Mouse (Mus musculus): ENCODE measurements around the gene C1qtnf7. TPM values are rescaled to one million over a fixed set of nuclear protein-coding genes. Genes with fewer than 3 reads are reported as not detected.

The C1qtnf7 gene
- 1 to 10 TPM in 1 of 2 experiments, under 1 TPM in 1; 0.87 to 1.3 TPM for total RNA-seq (2021)

DNA sequence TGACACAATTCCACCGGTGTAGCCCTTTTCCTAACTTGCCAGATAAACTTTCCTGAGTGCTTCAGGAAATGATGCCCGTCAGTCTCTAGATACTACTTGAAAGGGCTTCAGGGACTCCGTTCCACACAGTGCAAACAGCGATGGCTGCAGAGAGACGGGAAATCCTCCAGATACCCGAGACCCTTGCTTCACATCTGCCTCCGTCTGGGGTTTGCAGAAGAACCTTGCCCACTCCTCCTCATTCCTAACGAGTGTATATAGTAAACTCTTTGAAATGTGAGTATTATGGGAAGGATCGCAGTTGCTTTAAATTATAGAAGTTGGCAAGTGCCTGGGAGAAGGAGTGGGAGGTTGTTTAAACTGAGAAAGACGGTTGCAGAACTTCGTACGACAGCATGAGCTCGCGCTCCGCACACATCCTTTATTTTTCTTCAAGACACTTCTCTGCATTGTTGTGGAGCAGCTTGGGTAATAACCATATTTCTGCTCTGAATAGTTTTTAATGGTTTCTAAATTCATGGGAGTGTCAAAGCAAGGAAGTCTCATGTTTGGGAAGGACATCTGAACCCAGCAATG, at the start of gene C1qtnf7:
TSS of gene C1qtnf7 (plus strand) at position 138 of the 576 bp plus-strand sequence.
- no peak for DNase-seq

DNA sequence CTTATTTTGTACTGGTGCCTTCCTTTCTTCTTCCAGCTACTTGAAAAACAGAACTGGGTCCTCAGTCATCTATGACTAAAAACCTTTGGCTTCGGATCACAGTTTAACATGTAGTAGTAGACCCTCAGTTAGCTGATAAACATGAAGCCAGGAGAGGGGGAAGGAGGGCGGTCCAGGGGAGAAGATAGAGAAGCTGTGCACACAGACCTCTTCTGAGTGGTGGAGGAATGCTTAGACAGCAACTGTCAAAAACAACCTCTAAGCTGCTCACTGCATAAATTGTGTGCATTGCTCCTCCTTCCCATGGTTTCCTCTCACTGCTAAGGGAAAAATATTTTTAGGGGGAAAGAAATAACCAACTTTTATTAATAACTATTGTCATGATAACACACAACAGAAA, 48.6 kb upstream of the C1qtnf7 start:
- DNase-seq, result no peak

DNA sequence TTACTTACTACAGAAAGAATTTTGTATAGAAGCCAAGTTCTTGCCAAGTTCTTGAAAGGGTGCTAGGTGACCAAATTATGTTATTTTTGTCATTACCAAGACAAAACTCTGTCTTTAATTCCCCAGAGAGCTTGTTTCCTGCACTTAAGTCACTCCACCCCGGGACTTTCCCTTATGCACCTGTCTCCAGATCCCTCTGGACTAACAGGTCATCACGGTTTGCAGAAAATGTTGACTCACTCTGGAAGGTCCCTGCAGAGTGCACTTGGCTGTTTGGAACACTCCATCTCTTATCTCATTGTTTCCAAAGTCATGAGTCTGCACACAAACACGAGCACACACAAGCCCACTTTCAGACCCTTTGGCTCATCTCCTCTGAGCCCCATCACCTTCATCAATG, 48.1 kb upstream of the C1qtnf7 start:
- no peak for DNase-seq

DNA sequence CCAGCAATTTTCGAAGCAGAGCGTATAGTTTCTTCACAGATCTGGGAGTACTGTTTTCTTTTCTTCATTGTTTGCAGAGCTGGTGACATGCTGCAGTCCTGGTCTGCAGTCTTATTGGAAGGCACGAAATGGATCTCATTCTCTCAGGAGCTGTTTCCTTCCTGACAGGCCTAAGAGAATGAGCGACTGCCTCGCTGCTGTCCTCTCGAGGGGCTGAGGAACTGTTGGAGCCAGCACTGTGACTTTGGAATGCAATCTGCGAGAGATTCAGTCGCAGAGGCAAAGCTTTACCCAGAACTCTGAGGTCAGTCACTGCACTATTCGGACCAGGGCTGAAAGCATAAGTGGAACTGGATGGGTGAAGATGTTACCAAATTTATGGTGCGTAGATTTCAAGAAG, 46.4 kb upstream of the C1qtnf7 start:
- DNase-seq, result no peak

DNA sequence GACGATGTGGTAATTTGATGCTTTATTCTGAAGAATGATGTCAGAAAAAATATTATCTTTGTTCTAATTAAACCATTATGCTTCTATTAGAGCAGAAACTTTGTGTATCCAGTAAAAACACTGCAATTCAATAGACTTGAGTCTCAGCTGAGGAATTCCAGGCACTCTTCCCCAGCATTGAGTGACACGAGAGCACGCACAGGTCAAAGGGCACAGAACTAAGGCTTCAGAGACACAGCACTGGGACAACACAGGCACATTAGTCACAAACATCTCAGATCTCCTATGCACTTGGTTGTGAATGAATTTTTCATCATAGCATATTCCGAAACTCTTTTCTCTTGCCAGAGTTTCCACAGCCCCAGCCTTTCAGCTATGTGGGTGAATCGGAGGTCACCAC, 37.4 kb upstream of the C1qtnf7 start:
- no peak for DNase-seq

DNA sequence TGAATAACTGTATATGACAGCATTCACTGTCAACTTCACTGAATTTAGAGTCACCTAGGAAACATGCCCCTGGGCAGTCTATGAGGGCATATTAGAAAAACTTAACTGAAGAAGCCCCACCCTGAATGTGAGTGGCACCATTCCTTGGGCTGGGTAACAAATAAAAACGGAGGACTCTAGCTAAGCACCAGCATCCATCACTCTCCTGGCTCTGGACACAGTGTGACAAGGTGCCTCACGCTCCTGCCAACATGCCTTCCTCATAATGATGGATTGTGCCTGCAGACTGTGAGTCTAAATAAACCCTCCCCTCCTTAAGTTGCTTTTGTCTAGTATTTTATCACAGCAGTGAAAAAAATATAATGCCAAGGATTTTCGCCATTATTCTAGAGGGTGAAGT, 35.3 kb upstream of the C1qtnf7 start:
- DNase-seq, result no peak

DNA sequence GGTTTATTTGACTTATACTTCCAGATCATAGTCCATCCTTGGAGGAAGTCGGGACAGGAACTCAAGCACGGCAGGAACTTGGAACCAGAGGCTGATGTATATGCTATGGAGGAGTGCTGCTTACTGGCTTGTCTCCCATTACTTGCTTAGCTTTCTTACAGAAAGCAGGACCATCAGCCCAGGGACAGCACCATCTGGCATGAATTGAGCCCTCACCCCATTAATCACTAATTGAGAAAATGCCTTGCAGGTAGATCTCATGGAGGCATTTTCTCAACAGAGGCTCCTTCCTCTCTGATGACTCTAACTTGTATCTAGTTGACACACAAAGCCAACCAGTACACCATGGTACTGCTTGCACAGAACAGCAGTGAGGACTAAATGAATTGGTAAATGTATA, 34.6 kb upstream of the C1qtnf7 start:
- DNase-seq, result no peak

DNA sequence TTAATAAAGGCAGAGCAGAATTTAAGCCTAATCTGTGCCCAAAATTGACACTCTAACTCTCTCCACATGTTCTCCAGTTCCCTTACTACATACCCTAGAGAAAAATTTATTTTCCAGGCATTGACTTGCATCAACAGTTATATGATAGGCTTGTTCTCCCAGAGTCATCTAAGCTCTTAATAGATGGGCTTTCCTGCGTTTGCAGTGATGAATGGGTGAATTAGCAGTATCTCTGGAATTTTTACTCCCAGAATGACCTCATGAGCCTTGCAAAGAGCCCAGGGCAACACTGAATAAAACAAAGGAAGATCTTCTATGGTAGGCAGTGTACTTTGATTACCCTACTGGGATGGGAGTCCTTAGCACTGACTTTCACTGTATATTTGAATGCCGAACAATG, 33.5 kb upstream of the C1qtnf7 start:
- DNase-seq, result no peak

DNA sequence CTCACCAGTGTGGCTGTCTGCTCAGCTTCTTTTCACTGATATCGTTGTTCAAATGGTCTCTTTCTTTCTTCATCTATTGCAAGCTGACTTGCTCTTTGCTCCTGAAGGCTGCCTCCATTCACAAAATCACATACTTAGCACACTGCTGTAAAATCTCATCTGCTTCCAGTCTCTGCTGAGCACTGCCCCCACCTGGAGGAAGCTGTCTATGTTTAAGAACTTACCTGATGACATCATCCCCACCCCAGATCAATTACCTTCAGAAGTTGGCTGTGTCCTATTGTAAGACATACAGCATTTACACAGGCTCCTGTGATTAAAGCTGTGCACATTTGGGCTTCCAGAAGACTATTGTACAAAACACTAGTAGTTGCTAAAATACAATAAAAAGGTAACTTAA, 13.5 kb upstream of the C1qtnf7 start:
- no peak for DNase-seq

DNA sequence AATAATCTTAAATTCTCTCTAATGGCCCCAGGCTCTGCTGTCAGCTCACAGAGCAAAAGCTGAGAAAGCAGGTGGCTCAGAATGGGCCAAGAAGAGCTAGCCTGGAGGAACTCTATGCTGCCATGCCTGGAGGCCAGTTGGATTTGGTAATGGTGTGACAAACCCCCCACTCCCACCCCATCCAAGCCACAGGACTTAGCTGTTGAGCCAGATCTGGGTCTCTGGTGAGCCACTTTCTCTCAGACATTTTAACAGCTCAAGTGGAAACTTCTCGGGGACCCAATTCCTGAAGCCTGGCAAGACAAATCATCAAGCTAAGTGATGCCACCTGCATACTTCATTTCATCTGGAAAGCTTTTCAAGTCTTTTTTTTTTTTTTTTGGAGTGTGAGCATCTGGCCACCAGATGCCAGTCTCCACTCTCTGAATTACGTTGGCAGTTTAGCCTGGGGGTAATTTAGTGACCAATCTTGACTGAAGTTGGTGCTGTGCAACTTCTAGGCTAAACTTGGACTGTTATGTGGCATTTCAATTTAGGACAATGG, 11.0 kb upstream of the C1qtnf7 start:
- no peak for DNase-seq

DNA sequence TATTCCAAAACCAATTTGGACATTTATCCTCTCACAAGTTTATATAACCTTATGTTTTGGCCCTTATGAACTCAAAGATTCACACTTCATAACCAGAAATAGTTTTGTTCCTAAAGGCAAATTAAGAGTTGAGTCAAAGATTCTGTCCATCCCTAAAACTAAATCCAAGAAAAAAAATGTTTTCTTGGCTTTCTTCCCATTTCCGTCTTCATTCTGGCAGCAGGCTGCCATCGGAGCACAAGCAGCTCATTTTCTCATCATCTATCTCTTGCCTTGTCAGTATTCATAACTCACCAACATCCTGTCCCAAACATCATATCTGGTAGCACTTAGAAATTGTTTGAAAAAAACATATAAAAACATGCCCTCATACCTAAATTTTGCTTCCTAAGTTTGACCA, 6.9 kb upstream of the C1qtnf7 start:
- no peak for DNase-seq

DNA sequence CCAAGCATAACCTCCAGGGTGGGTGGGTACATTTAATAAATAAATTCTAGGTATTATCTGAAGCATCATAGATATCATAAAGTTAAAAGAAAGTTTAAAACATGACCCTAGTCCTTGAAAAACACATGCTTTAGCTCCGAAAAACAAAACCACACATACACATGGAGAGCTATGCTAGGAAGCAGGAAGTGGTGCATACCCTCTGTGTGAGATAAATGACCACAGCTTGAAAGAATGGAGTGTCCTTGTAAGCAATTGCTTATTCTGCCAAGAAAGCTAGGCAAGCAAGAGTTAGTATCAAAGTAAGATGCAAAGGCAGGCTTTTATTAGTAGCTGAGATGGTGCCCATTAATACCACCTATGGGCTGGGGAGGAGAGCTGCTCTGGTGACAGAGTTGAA, 6.4 kb upstream of the C1qtnf7 start:
- no peak for DNase-seq

DNA sequence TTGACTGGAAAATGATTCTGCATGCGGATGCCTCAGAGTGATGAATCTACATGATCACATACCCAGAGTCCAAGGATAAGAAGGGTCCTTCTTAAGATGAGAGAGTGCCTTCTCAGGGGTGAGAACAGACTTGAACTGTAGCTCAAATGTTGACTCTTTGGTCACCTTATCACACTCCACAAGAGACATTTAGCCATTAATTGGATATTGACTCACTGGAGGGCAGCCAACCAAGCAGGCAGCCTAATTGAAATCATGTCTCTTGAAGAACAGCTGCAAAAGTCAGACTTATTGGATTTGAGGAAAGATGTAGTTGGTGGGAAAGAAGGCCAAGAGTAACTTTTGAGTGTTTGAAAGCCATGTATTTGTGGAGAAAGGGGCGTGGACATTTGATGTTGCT, 4.2 kb upstream of the C1qtnf7 start:
- no peak for DNase-seq

DNA sequence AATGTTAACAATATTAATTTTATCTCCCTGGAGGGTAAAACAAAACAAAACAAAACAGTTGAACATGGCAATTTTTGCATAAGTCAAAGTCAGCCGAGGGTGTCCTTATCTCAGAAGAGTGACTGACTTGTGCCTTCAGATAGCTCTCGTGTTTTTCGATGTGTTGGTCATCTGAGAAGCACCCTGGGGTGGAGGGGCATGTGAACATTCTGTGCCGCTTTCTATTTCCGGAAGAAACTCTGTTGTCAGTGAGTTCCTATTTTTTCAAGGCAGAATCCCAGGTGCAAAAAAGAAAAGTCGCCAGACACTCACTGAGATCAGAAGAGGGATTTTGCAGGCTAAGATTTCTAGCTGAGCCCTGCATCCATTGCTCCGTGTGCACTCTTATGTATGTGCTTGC, 1.2 kb downstream of the C1qtnf7 start:
- no peak for DNase-seq

DNA sequence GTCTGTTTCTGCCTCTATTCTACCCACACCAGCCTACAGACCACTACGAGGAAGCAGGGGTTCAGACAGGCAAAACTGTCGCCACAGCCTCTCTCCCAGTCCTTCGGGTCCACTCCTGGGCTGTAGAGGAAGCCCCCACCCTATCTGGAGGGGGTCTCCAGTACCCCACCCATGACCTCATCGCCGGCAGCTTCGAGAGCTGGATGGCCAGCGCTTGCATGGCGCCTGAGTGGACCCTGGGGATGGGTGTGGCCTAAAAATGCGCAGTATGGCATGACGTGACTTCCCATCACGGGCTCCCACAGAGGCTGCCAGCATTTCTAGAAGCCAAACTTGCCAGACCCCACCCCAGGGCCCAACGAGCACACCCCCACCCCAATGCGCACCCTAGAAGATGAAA, 2.0 kb downstream of the C1qtnf7 start:
- DNase-seq, result no peak

DNA sequence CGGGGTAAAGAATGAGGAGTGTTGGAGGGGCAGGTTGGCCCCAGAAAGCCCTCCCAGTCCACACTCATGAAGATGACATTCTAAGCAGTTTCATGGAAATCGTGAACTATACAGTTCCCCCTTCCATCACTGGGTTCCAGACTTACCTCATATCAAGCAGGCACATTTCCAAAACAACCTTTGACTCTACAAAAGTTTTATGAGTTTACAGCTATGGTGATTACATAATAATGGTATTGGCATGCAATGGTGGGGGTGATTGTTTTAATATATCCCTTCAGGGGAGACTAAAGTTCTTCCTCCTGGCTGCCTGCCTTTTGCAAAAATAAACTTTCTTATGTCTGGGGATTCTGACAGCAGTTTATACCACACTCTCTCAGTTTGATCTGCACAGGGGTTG, 4.6 kb downstream of the C1qtnf7 start:
- DNase-seq, result no peak

DNA sequence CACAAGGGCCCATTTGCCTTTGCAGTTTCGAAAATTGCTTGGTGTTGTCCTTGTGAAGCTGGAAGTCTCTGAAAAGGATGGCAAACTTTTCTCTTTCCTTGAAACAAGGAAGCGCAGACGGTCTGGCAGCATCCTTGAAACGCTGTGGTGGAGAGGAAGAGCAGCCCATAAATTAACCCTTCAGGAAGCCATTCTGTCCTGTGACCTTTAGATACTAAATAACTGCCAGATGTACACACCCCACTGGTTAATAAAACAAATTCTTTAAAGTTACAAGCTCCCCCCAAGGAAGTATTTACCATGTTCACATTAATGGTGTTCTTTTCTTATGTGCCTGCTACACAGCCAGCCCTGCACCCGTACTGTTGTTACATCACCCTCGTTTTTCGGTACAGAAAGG, 6.0 kb downstream of the C1qtnf7 start:
- no peak for DNase-seq

DNA sequence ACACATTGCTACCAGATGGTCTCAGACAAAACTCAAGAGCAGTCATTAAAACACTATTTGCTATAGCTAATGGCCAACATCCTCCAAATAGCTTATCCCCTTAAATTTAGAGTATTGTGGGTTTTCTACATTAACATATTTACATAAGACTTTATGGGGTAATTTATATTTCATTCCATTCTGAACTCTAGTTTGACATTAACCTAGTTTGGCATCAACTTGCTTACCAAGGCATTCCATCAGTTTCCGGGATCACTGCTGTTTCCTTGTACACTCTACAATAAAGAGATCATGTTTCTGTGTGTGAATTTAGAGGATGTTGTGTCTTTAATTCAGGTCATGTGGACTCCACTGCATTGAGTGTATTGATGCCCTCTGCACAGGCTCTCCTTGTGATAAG, 7.5 kb downstream of the C1qtnf7 start:
- no peak for DNase-seq

DNA sequence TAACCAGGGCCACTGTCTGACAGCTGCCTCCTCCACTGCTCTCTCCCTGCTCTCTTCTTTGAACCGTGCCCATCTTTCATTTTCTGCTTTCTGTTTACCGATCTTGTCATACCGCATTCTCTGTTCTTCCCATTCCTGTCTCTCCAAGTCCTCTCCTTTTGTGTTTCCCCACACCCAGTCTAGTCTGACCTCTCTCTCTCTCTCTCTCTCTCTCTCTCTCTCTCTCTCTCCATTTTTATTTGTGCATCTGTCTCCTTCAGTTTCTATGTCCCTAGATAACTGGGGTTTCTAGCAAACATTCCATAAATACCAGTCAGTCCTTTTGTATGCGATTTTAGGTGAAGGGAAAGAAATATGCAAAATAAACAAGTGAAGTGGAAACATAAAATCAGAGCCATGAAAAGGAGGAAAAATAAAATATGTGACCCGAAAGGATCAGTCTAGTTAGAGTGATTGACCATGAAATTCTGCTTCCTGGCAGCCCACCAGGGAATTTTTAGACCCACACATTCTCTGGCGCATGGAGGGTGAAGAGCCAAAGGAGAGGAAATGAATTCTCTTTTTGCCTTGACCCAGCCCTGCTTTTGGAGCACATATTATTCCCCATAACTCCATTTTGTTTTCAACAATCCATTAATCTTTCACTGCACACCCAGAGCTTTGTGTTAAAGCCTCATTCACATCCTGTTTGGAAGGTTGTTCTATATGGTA, 11.7 kb downstream of the C1qtnf7 start:
- DNase-seq, result no peak

DNA sequence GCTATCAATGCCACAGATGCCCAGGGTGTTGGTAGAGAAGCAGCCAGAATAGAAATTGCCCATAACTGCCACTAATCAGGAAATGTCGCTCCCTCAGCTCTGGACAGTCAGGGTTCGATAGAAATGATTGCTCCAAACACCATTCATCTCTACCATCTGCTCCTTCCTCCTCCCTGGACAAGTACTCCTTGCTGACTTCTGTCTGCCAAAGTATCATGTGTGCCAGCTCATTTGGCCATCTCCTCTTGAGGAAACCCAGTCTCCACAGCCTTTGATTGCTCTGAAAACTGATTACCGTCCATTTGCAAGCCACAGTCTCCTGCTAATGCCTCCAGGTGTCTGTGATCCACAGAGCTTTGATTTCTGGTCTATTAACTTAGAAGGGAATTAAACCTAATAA, 14.8 kb downstream of the C1qtnf7 start:
- no peak for DNase-seq

DNA sequence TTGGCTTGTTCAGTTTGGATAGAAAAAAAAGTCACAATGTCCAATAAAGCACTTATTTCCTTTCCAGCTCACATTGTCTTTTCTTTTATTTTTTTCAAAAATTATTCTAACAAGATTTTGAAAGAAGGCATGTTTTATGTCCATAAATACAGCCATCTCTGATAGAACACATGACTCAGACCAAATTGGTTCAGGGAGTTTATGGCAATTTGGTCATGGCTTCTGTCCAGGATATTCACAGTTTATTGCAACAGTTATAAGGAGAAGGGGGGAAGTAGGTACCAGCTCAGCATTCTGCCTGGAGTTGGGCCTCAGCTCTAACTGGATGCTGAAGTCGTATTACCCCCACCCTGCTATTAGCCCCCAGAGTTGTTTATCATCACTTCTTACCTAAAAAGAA, 15.5 kb downstream of the C1qtnf7 start:
- DNase-seq, result no peak

DNA sequence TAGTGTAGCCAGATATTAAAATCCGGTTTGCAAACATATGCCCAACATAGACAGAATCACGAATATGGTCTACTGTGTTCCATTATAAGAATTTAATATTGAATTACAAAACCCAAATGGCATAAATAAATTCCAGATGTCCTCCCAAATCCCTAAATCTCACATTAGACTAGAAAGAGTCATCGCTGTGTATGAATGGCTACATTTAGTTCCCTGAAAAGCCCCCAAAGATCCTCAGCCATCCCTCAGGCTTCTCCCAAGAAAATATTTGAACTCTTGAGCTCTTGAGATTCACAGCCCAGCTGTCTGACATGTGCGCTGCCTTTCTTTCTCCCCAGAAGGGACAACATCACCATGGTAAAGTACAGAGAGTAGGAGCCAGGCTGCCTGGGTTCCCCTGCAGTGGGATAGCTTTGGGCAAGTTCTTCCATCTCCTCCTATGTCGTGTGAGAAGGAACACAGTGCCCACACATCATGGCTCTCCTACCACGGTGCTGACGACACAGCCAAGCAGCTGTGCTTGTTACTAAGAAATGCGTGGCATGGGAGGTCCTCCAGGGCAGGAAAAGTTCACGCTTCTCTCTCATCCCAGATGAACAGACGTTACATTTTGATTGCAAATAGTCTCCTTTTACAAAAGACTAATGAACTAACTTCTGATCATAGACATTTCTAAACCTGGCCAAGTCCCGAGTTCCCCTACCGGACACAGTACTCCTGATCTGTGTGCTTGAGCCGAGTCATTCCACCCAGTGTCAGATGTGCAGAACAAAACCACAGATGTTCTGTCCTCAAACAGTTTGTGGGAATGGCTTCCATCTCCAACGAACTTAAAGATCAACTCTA, 23.2 kb downstream of the C1qtnf7 start:
- no peak for DNase-seq

DNA sequence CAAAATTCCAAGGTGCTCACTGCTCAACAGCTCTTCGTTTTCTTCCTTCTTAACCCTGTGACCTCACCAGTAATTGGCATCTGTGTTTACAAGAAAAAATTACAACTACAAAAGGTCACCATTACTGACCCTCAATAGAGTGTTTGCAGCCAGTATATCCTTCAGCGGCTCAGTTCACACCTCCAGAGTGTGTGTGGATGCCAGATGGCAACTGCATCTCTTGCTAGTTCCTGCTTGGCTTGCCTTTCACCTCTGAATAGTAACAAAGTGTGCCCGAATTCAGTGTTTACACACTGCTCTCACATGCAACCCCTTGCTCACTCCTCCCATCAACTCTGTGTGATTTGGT, 23.8 kb downstream of the C1qtnf7 start:
- no peak for DNase-seq

DNA sequence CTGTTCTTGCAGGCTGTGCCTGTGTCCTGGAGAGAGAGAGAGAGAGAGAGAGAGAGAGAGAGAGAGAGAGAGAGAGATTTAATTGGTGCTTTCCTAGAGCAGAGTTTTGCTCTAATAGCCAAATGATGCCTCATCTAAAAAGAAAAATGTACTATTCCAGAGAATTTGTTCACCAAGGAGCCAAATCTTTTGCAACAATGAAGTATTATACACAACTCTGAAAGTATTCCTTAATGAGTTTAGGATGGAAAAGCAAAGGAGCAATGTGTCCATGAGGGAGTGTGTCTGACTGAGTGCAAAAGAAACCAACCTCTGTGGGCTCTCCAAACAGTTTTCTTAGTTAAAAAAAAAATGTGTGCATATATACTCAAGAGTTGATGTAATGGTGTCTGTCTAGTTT, 24.5 kb downstream of the C1qtnf7 start:
- no peak for DNase-seq
